Mouse (Mus musculus) adrenal gland, postnatal 14 days (tissue): ENCODE measurements at regions not wholly inside any gene's neighbourhood (a gene's known extent, or its start where the extent isn't known, plus 50 kb on each side); places are given as distances from the start of the nearest gene placed in this dataset.

Experiments used
- DNase-seq: peaks from one replicate; pipeline ENCODE4 v3.0.0; 2021; ENCODE audit warnings: mixed read lengths

DNA sequence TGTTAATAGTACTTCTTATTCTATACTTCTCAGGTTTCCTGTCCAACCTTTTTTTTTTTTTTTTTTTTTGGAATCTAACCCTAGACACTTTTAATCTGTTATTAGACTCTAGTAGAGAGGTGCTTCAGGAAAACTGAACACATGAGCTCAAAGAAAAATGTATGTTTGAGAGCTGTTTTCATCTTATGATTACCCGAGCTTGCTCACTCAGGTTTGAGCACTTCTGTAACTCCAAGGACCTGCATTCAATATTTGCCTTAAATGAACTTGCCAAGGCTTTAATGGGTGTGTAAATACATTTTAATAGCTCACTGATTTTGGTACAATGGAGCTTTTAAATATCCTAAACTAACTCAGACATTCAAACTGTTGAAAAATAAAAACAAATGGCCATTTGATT, 367.8 kb downstream of the Nr2f2 start:
- DNase-seq = no peak

DNA sequence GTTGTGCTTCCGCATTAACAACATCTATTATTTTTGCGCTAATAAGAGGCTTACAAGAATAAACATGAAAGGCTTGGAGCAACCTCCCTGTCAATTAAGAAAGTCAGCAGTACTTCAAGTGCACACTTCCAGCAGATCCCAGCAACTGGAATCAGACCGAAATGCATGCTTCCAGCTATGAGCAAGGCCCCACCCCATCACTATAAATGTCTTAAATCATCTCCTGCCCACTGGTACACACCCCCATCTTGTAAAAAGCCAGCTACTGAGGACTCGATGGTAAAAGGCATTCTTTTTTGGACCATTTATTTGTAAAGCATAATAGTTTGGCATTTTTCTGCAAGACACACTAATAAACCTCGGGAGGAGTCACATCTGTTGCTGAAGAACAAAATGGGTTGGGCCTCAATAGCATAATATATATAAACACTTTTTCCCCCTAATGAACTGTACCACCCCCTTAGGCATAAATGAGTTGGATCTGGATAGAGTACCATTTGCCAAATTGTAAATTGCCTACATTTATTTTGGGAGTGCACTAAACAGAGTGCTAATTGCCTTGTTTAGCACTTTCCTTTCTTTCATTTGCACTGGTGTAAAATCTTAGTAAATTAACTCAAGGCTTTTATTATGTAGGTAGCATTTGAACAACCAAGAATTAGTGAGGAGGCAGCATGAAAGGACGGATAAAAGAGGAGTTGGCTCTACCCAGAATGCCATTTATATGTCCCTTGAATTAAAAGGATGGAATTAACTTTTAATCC, 371.8 kb downstream of the Nr2f2 start:
- DNase-seq = no peak

DNA sequence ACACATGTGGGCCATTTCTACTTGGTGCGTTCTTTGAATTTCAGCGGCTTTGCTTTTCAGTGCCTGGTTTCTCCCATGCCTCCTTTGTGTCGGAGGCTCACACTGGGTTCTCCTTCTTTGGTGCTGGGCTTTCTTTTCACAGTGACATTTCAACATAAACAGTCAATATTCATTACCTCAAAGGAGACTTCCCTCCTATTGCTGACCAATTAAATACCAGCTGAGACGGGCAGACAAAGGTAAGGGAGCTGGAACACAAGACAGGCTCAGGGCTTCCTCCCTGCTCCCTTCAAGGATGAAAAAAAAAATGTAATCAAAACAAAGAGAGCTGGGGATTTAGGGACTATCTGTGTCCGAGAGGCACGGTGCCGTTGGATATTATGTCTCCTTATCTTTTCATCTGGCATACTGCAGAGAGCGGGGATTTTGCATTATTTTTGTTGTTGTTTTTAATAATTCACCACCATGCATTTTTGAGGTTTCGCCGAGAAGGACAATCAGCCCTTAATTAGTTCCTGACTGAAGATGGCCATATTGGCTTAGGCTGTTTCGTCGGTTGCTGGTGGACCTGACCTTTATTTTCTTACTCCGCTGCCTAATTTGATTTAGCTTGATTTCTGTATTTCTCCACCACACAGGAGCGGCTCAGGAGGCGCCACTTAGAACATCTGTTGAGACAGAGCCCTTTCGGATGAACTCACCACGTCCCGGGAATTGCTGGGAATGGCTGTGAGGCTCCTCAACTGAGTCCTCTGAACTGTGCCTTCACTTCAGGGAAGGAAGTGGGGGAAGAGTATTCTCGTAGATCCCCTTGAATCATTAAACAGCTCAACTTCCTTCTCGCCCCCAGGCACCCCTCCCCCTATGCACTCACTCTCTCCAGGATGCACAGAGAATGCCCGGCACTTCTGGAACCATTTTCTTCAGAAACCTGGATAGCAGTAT, 373.9 kb downstream of the Nr2f2 start:
- DNase-seq = peak; percentile 6

DNA sequence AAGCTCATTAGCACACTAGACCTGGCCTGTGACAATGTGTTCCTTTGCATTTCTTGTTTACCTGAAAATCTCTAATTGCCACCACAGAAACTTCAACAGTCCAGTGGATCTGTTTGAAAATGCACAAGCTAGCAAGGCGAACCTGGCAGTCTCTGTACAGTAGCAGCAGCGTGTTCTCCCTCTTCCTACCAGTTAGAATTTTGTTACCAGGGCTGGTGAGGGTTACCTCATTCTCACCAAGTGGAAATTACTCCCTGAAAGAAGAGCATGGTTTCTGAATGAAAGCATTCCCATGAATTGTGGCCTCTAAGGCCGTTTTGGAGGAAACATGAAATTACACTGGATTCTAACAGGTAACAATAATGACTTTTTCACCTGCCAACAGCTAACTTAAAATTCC, 374.6 kb downstream of the Nr2f2 start:
- no peak for DNase-seq

DNA sequence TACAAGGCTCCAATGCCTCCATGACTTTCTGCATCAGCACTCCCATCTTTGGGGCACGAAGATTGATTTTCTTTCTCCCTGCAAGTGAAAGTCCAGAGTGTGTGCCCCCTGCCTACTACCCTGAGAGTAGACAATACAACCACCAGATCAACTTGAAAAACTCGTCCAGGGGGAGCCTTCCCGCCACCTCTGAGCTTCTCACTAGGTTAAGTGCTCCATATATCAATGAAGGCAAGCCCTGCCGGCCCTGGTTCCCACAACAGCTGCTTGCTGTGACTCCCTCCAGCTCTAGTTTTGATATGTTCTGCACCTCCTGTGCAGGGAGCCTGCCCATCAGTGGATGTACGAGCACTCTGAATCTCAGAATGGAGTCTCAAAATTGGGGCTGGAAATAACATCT, 377.8 kb downstream of the Nr2f2 start:
- DNase-seq = no peak

DNA sequence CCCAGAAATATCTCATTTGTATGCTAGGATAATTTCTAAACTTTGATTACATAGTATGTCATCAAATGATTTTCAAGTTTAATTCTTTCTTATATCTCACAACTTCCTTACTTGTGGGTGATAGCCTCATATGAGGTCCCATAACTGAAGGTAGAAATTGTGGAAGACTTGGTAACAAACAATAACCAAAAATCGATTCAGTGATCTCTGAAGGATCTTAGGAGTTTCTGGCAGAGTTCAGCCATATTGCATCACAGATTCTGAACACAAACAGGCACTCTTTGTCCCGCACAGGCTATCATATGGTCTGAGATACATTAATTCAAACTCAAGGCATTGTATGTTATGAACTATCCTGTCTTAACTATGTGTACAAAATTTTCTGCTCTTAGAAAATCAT, 385.2 kb downstream of the Nr2f2 start:
- no peak for DNase-seq

DNA sequence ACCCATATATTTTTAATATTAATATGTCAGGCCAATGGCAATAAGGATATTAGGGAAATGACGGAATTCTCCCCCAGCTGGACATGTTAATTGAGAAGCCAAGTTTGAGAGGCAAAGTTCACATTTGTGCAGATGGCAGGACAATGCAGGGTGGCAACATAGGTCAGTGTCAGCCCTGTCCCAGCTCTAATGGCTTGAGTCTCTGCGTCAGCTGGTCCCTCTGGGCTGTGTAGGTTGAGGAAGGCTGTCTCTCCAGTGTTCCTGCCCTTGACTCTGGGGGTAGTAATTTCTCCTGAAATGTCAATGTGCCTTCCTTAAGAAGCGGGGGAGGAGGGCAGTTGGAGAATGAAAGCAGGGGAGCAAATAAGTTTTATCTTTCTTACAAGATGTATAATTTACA, 390.2 kb downstream of the Nr2f2 start:
- no peak for DNase-seq

DNA sequence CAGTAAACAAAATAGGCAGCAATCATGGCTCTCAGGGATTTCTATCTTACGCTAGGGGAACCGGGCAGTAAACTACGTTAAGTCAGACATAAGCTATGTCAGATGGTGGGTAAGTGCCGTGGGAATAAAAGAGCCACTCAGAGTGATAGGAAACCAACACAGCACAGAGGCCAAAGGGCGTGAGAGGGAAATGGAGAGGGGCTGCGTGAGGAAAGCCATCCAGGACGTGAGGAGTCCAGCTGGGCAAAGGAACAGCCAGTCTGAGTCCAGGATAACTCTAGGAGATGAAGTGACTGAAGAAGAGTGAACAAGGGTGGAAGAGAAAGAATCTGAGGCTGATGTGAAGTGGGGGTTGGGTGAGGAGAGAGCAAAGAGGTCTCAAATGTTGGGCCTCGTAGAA, 402.5 kb downstream of the Nr2f2 start:
- DNase-seq = no peak

DNA sequence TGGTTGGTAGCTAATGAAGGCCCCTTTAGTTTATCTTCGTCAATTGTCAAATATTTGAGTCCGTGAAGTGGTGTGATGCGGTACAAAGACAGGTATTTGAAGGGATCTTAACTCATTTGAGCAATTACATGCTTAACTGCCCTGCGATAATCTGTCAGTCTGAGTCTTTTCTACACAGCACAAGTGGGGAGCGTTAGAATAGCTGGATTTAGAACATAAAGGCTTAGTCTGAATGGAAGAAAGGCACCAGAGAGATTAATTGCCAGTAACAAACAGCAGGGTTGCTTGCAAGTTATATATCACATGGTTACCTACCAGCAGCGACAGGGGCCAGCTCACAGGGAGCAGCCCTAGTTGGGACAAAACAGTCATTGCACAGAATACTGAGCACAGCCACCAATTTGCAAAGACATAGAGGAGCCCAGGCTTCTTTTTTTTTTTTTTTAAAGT, 416.3 kb downstream of the Nr2f2 start:
- DNase-seq = no peak

DNA sequence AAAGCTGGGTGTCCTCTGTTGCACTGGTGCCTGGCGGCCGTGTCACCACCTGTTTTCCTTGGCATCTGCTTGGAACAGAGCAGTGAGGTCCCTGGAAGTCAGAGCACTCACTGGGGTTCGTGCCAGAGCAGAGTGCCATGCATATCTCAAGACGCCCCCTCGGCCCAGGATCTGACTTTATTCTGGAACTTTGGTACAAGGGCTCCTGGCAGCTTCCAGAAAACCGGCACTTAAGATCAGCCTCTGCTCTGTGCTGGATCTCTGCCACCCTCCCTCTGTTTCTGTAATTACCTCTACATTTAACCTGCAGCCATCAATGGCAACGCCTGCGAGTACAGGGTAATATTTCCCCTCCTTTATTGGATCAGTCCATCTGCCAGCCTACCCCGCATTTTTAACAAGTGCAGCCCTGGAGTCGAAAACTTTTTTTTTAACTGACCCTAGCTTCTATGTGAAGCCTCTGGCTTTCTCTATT, 416.9 kb downstream of the Nr2f2 start:
- DNase-seq = peak; percentile 12

DNA sequence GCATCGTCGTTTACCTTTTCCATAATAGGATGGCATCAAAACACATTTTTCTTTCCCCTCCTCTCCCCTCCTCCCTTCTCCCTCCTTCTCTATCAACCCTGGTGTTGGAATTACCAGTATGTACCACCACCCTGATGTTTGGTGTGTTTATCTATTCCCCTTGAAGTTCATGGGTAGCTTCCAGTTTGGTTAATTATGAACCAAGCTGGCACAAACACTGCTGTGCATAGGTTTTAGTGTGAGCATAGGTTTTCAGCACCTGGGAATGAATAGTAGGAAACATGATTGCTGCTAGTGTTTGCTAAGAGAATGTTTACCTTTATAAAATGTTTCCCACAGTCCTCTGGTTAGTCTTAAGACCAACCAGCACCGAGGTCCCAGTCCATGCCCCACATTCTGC, 420.1 kb downstream of the Nr2f2 start:
- DNase-seq = no peak

DNA sequence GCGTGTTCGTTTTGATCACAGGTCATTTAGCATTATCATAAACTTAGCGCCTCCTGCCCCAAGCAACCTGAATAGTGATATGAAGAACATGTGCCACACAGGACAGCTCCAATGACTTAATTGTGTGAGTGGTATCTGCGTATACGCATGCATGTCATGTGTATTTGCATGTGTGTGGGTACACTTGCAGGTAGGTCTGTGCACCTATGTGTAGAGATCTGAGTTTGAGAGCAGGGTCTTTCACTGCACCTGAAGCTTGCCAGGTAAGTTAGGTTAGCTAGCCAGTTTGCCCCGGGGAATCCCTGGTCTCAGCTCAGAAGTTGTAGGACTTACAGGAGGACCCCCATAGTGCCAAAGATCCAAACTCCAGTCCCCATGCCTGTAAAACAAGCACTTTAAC, 424.7 kb downstream of the Nr2f2 start:
- no peak for DNase-seq

DNA sequence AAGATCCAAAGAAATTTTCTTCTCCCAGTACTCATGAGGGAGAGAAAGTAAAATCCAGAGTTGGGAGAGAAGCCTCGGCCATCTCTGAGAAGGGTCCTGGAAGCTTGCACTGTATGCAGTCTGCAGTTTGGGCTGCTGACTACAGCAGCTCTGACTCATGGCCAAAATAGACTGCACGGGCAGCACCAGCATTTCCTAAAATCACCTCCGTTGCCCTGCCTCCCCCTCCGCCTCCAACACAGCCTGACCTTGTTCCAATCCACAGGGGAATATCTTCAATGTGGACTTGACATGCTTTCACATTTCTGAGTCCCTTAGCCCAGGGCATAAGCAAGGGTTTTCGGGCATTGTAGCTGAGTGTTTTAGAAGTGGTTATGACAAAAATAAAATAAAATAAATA, 441.3 kb downstream of the Nr2f2 start:
- peak; percentile 14 for DNase-seq

DNA sequence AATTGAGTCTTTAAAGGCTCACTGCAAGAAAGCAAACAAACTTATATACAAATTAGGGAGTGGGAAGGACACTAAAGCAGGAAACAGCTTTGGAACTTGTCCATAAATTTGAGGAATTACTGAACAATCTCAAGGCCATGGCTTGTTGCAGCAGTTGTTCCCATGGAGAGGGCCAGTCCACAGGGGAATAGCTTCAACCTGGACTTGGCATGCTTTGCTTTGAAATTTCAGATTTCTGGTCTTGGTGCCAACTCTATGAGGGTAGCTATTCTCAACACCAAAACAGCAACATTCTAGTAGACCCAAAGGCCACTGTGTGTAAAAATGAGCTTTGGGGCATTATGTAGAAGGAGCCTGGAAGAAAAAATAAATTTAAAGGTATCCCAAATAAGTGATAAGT, 442.0 kb downstream of the Nr2f2 start:
- peak; percentile 59 for DNase-seq

DNA sequence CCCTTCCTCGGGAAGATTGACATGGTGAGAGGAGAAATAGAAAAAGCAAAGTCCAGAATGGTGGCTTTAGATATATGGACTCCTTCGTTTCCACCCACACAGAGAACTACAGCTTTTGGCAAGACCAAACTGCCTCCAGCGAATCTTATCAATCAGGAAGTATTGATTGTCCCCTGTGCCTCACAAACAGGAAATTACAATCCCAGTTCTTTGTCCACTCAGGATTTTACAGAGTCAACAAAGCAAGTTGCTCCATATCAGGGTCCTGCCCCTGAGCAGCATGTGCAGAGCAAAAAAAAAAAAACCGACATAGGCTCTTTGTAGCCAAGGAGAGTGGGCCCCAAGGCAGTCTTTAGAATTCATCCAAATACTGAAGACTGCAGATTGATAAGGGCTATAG, 454.8 kb downstream of the Nr2f2 start:
- DNase-seq = no peak

DNA sequence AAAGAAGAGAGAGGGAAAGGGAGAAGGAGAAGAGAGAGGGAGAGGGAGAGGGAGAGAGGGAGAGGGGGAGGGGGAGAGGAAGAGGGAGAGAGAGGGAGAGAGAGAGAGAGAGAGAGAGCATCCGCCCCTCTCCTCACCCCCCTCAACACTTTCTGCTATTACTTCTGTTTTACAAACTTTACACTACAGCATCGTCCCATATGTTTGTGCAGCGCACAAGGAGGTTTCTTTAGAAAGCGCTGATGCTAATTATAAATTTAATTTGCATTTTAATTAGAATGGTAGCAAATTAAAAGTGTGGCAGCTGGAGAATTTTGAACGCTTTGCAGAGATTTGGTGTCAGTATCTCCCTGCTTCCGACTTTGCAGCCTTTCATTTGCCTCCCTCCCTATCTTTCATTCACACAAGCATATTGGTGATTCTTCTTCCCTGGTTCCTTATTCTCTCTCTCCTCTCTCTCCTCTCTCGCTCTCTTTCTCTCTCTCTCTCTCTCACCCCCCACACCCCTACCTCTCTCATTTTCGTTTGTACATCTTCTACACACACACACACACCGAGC, 476.0 kb downstream of the Nr2f2 start:
- DNase-seq = no peak

DNA sequence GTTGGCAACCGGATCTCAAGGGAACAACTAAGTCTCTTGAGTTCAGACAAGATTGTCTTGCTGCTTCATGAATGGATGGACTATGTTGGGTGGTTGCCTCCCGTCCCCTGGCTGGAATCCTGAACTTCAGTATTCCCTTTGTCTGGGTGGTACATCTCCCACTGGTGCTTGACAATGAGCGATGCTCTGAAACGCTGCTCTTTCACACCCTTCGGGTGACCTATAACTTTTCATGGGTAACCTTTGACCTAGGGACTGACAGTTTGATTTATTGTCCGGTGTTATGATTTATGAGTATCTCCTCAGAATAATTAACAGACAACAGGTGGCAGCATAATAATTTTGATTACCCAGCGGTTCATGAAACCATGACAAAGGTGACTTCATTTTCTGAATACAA, 478.3 kb downstream of the Nr2f2 start:
- DNase-seq = no peak

DNA sequence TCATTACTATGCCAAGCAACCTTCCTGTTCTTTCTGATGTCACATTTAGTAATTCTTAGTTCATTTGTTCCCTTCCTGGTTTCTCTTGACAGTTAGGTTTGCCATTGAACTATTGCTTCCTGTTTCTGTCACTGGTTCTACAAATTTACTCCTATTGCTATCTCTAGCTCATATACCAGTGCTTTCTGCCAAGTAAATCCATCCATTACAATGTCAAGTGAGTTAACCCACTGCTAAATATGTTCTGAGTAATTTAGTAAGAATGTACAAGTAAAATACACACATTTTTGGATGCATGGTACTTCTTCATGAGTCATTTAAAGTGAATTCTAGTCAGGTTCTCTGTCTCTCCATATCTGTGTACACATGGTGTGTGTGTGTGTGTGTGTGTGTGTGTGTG, 489.5 kb downstream of the Nr2f2 start:
- no peak for DNase-seq

DNA sequence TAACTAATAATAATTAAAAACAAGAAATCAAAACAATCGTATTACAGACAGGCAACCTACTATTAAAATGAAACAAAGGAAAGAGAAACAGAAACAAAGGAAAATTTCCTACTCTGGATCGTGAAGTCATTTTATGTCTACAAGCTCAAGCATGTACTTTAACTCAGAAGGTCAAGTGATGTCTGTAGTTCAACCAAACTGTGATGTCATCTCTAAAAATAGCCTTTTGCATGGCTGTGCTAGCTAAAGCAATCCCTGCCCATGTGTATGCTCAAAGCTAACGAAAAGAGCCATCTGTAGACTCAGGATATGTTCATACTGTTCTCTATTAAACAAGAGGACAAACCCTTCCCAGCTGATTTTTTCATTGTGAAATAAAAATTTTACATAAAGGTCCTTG, 500.7 kb downstream of the Nr2f2 start:
- DNase-seq = no peak

DNA sequence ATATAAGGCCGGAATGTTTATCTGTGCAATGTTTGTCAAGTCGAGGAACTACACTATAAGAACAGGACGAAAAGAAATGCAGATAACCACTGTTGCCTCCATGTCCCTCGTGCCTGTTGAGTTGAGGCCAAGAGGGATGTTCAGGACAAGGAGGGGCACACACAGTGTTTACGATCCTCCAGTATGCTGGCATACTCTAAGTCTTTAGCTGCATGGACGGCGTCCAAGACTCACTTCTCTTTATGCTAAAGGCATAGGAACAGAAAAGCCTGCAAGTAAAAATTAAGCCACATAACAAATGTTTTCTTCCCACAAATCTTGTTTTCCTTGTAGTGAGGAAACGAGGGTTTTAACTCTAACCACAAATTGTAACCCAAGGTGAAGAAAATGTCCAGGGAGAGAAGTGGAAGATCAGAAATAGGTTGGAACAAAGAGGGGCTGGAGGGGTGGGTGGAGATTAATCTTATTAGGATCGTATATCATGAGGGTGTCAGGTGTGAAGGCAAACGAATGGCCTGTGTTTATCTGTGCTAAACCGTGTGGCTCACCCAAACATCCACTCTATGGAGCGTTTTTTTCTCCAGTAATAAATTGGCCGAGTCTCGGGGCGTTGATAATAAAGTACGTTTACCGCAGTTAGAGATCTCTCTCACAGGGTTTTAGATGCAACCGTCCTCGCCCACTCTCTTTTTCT, 521.8 kb downstream of the Nr2f2 start:
- DNase-seq = no peak

DNA sequence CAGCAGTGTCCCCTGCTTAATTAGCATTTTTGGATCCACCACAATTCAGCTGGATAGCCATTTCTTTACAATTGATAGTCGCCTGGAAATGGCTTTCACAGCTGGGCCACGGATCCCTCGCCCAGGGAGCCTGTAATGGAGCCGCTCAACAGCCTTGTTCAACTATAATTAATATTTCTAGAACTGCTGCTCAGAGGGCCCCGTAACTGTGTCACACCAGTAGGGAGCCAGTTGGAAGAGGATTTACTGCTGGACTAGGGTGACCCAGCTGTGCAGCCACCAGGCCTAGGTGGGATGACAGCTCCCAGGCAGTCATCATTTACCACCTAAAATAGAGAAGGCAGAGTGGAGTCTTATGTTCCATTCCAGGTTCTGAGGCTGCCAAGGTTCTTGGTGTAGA, 529.2 kb downstream of the Nr2f2 start:
- DNase-seq = no peak

DNA sequence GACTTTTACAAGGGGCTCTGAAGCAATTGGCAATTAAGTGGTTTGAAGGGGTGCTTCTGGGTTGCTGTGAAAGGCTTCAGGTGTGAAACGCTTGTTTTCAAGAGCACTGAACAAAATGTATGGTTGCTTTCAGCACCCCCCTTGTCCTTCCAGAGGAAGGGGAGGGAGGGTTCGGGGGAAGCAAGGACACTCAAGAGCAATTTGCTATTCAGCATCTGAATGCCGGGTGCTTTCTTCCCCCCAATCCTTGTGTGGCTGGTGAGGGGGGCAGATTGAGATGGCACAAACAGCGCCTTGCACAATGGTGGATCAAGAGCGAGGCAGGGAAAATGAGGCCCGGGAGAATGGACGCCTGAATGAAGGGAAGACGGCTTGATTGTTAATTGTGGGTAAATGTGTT, 539.3 kb downstream of the Nr2f2 start:
- DNase-seq = no peak

DNA sequence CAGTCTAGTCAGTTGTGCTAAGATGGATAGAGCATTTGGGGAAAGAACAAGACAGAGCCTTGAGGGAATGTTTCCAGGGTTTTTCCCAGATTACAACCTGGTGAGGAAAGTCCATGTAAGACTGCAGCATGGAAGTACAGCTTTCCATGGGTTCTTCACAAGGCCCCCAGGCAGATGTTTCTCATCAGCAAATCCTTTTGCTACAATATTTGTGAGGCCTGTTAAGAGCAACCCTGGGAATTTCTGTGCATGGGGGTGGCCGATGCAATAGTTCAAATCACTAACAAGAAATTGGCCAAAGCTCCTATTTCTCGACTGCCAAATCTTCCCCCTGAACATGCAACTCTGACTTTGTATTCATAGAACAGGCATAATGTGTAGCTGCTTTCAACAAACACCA, 546.0 kb downstream of the Nr2f2 start:
- DNase-seq = no peak
